Mouse (Mus musculus): ENCODE results near the gene Cdh6.

Gene Cdh6

GRCm38 (mm10) chr15:13057302-13057701 is 116.2 kb downstream of the Cdh6 start:
- no peak for DNase-seq

- no peak for DNase-seq
Measured at GRCm38 (mm10) chr15:13047910-13048309, 125.6 kb downstream of the Cdh6 start.

GRCm38 (mm10) chr15:13034436-13034835 is 139.0 kb downstream of the Cdh6 start:
- DNase-seq, result no peak

- no peak for DNase-seq
Measured at GRCm38 (mm10) chr15:13030641-13031040, 142.8 kb downstream of the Cdh6 start.

GRCm38 (mm10) chr15:13027513-13027912 is 146.0 kb downstream of the Cdh6 start:
- no peak for DNase-seq

GRCm38 (mm10) chr15:13016756-13017357 is 156.6 kb downstream of the Cdh6 start:
- DNase-seq, result no peak

- no peak for DNase-seq
Measured at GRCm38 (mm10) chr15:13008803-13009202, 164.7 kb downstream of the Cdh6 start.

- no peak for DNase-seq
Measured at GRCm38 (mm10) chr15:13005934-13006333, 167.5 kb downstream of the Cdh6 start.

- DNase-seq, result no peak
Measured at GRCm38 (mm10) chr15:13001549-13001948, 171.9 kb downstream of the Cdh6 start.

- no peak for DNase-seq
Measured at GRCm38 (mm10) chr15:12994563-12995359, 178.7 kb downstream of the Cdh6 start.

Data from right cerebral cortex, postnatal 4 days (tissue).